Mouse (Mus musculus): ENCODE results near the gene Sema3e.
A peak's percentile ranks its signal among the peaks of the same experiment; 100 is the strongest.

Gene Sema3e

DNA sequence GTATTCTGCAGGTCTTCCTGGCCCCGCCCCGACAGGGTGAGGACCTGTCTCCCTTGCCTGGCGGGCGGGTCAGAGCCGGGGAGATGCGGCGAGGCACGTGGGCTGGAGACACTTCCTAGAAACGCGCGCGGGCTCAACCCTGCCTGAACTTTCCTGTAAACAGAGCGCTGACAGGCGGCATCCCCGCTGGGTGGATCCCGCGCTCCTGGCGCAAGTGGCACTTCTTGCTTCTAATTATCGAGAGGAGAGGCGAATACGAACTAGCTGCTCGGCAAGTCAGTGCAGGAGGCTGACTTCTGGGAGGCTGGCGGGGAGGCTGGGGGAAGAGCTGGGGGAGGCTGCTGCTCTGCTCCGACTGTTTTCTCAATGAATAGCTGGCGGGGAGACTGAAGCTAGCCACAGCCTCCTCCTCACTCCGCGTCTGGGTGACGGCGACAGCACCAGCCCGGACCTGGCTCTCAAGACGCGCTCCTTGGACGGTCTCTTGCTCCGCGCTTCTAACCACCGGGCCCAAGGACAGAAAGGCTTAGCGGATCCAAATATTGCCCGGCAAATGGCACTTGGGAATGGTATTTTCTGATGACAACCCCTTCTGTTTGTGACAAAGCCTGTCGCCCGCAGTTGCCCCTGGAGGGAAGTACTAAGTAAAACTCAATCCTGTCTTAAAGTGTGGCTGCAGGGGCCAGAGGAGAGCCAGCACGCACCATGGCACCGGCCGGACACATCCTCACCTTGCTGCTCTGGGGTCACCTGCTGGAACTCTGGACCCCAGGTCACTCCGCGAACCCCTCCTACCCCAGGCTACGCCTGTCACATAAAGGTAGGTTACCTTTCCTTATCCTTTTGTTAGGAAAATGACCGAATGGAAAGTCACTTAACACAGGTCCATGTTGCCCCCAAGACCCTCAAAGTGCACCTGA is at the start of gene Sema3e:
TSS of gene Sema3e (plus strand) at position 72 of the 920 bp plus-strand sequence.
- peak; percentile 44 to 45 for DNase-seq (ENCODE audit: low spot score in 2 of 2)

DNA sequence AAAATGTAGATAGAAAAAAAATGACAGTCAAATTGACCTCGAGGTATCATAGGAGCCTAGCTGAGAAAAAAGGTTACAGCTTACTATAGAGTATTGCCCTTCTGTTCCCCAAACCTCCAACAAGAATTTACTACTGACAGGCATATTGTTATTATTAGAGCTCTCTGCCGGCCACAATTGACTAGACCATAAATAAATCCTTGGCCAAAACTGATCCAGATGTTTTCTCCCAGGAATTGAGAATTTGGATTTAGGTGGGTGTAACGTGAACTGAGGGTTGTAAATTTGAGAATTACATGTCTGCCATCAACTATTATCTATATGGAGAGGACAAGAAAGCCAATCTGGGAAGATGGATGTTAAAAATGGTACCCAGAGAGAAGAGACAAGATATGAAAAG is 47.5 kb upstream of the Sema3e start:
- DNase-seq (ENCODE audit: low spot score in 2 of 2), result no peak

DNA sequence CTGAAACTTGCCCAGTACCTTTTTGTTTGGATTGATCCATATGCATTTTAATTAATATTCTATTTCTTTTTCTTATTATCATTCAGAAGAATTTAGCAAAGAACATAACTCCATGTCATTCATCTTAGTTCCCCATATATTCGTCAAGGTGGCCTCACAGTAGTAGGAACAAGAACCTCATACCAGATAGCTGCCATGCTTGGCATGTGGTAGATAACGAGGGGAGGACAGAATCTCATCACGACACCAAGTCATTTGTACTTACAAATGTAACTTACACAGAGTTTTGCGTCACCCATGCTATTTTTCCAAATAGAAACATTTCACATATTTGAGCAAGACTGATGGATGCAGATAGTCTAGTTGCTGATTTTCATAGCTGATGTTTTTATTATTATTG is 45.9 kb upstream of the Sema3e start:
- no peak for DNase-seq (ENCODE audit: low spot score in 2 of 2)

DNA sequence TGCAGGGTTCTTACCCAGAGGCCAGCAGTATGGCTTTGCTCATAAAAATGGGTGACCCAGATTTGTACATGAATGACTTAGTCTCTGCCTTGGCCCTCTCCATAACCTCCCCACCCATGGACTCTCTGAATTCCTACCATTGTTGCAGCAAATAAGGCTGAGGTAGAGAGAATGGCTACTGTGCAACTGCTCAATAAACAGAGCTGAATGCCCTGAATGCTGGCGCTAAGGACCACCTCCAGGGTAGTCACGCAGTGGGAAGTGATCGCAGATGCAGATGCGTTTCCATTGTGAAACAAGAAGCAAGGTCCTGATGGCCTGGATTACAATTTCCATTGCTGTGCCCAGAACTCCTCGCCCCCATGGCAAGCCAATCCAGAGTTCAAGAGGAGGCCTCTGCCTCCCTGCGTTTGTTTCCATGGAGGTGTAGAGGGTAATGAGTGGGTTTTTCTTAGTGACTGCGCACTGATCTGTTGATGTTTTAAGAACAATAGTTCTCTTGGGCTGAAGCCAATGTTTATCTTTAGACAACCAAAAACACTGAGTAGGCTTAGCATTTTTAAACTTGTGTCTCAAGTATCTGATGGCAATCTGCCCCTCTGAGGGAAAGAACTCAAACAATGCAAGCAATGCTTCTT is 42.5 kb upstream of the Sema3e start:
- no peak for DNase-seq (ENCODE audit: low spot score in 2 of 2)

DNA sequence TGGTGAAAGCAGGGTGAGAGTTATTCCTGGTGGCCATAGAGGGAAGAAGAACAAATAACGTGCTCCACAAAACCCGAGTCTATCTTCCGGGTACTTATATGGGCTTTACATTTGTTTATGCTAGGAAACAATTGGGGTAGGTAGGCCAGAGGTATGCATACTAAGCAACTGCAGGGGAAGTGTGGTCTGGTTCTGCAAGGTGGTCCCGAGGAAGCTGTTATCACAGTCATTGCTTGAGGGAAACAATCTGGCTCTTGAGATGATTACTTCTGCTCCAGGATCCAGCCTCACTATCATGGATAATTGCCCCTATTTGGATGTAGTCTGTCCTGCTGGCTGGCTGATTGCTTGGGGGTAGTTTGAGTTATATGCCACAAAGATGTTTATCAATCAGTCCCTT is 41.5 kb upstream of the Sema3e start:
- no peak for DNase-seq (ENCODE audit: low spot score in 2 of 2)

DNA sequence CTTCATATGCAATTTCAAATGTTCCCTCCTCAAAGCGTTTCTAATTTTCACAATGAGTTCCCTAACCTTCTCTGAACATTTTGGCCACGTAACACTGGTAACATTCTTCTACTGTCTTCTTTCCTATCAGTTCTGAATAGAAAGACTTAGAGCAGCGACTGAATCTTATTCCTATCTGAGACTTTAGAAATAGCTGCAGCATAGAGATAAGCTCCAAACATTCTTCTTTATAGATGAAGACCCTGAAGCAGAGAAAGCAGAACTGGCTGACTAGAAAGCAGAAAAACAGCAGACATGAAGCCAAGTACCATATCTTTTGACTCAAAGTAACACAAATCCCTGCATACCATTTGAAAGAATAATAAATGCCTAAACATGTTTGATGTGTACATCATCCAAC is 39.4 kb upstream of the Sema3e start:
- DNase-seq (ENCODE audit: low spot score in 2 of 2), result no peak

DNA sequence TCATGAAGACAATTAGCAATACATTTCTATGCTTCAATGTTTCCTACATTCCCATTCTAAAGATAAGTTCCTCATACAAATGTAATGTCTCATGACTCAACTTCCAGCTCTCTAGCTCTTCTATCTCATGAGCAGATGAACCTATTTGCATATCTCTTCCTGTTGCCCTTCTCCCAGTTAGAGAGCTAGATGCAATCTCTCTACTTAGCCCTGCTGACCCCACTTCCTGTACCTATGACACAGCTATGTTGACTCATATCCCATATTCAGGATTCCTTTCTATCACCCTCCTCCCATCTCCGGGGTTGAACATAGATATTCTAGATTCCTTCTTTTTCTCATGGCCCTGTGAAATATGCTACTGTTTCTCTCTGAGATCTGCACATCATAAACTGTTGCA is 38.0 kb upstream of the Sema3e start:
- no peak for DNase-seq (ENCODE audit: low spot score in 2 of 2)

DNA sequence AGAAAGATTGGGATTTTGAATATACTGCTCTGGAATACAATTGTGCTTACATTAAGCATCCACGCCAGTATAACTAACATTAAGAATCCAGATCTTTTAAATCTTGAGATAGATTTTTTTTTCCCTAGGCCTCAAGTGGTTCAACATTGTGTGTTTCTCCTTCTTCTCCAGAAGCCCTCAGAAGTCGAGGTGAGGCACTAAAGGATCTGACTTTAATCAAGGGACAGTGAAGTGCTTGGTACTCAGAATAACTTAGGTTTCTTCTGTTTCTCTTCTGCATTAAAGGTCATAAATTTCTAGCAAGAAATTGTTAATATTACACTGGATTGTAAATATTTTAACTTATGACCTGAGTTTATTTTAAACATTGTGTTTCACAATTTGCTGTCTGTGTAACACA is 37.1 kb upstream of the Sema3e start:
- DNase-seq (ENCODE audit: low spot score in 2 of 2), result no peak

DNA sequence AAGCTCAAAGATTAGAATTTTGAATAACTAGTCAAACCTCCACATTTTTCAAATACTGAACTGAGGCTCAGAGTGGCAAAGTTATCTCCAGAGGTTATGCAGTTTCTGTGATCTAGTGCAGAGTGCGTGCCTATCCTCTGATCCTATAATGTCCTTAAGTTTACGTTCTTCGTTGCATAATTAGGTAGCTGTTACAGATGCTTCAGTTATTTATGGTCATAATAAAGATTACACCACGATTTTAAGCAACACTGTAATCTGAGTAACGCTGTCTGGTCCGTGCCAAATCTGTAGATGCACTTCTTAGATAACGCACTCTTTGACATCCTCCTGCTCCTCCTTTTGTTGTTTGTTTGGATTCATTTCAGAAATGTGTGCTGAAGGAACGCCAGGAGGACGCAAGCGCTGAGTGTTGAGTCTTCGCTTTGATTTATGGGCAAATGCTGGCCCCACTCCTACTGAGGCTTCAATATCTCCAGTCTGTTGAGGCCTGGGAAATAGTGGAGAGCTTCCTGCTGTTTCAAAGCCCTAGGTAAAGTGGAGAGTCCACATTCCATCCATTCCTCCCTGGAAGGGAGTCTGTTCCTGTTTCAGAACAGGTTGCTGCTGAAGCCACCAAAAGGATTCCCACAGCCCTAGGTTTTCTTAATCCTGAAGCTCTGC is 32.2 kb upstream of the Sema3e start:
- no peak for DNase-seq (ENCODE audit: low spot score in 2 of 2)

DNA sequence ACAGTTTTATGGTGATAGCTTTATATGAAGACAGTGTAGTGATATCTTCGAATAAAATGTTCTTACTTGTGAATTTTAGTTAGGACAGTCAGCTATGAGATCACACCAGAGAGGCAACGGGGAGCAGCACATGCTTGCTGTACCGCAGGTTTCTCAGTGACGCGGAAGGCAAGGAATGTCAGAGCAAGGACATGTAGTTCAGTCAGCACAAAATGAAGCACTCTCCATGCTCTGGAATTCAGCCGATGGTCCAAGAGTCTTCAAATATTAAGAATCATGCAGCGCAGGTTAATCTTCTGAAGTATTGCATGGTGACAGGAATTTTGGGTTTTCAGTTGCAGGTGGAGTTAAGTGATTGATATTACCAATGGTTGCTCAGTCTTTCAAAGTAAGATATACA is 3.3 kb downstream of the Sema3e start:
- DNase-seq (ENCODE audit: low spot score in 2 of 2), result no peak

DNA sequence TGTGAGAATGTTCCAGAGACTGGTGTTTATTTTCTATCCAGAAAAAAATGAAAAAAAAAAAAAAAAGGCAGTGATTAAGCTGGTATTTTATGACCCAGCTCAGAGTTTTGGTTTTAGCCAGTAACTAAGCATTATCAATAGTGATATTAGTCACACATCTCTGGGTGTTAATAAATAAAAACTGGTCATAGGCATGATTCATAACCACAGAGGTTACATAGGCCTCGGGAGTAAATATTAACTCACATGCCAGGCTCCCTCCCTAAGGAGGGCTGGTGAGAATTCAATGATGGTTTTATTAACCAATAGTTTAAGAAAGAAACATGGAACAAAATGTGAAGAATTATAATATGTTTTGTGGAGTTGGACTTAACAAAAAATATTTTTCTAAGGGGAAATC is 5.7 kb downstream of the Sema3e start:
- no peak for DNase-seq (ENCODE audit: low spot score in 2 of 2)

DNA sequence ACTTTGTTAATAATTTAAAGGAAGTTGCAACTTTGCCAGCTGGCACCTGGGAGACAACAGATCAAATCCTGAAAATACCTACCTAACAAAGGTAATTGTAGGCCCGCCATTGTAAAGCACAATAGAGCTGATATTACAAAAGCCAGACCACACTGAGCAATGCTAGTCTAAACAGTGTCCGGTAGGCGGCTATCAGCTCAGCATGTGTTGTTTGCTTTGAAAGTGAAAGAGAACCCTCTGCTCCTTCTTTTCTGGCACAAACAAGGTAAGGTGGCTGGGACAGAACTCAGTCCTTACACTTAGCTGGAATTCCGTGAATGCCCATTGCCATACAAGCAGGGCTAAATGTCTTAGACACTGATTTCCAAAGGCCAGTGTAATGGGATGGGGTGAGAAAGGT is 7.0 kb downstream of the Sema3e start:
- DNase-seq (ENCODE audit: low spot score in 2 of 2), result no peak

DNA sequence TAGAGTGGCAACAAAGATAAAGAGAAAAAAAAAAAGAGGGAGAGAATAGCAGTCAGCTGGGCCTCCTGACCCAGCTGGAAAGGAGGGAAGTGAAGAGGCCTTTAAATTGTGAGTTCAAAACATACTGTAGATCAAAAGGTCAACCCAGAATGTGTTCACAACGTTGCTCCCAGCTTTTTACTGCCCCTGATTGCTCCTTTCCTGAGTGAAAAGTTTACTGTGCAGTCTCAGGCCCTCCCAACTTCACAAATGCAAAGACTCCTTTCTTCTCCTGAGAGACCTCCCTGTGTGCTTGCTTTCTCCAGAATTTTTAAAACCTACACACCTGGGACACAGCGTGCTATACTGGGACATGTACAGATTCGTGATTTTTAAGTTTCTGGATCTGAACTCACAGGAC is 8.2 kb downstream of the Sema3e start:
- DNase-seq (ENCODE audit: low spot score in 2 of 2), result no peak

DNA sequence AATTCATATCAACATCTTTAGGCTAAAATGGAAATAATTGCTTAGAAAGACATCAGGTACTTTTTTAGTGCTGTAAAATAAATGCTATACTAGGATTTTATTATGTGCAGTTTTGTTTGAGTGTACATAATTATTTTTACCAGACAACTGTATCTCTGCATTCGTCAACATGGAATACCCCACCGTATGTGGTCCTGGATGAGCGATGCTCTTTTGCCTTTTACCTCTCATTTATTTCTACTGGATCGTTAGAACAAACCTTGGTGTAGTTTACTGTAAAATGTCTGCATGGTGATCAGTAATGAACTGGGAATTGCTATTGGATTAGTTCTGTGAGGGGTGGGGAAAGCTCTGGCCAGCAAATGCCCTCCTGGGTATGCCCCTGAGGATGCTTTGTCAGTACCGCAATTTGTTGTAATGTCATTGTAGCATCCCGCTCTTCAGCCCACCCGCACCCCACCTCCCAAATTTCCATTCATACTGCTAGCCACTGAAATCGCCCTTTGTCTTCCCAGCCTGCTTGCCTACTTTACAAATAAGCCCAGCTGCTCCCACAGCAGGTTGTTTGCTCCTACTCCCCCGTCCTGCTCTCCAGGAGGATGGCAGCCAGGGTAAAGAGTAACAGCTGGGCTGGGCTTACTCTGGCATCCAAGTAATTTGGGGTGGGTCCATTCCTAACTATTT is 13.9 kb downstream of the Sema3e start:
- no peak for DNase-seq (ENCODE audit: low spot score in 2 of 2)

DNA sequence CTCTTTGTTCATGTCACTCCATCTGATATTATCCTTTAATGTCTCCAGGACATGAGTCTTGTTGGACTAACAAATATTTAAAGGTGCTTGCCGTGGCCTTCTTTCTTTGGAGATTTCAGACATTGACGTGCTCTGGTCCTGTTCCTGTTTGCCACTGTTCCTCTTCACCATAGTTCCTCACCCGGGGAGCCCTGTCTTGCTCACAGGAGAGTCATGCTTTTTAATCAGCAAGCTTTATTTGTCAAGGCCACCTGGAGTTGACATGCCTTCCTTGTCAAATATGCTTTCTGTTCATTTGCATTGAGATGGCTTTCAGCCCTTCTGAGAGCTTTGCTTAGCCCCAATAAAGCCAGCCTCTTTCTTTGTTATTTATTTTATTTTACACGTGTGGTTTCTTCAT is 15.1 kb downstream of the Sema3e start:
- no peak for DNase-seq (ENCODE audit: low spot score in 2 of 2)

DNA sequence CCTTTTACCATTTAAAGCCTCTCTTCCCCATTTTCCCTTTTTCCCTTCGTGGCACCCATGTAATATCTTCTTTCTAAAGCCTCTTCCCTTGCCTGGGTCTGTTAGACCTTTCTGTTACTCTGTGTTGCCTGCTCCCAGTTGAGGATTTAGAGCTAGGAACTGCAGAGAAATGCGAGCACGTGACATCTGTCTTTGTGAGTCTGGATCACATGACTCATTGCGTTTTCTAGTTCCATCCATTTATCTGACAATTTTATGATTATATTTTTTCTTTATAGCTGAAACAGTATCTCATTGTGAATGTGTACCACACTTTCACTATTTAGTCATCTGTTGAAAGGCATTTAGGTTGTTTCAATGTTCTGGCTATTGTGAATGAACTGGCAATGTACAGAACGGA is 18.0 kb downstream of the Sema3e start:
- no peak for DNase-seq (ENCODE audit: low spot score in 2 of 2)

DNA sequence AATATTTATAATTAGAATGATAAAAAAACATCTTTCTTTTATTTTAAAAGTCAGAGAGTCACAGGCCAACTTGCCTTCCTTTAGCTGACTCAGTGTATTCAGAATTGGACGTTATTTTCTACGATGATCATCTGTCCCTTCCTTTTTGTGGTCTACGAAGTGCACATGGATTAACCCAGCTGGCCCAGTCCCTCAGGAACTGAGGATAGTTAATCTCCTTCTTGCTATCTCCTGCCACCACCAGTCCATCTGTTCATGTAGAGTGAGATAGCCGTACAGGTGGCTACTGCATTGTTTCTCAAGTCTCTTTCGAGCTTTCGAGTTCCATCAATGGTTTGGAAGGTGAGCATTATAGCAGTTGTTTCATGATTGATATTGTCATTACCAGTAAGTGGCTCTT is 18.9 kb downstream of the Sema3e start:
- no peak for DNase-seq (ENCODE audit: low spot score in 2 of 2)

DNA sequence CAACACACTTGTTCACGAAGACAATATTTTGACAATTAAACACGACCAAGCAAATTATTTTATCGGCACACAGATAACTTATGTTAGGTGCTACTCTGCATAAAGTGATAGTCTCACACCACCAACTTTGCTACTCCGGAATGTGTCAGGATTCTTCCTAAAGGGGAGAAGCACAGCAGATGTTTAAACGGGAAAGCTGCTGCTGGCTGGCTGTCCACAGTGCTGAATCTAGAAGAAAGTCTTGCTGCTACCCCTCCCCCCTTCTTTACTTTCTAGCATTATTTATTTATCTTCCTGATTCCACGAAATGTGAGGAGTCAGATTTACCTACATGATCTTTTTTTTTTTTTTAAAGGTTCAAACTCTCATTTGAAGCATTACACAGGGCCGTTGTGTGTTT is 23.6 kb downstream of the Sema3e start:
- DNase-seq (ENCODE audit: low spot score in 2 of 2), result no peak

DNA sequence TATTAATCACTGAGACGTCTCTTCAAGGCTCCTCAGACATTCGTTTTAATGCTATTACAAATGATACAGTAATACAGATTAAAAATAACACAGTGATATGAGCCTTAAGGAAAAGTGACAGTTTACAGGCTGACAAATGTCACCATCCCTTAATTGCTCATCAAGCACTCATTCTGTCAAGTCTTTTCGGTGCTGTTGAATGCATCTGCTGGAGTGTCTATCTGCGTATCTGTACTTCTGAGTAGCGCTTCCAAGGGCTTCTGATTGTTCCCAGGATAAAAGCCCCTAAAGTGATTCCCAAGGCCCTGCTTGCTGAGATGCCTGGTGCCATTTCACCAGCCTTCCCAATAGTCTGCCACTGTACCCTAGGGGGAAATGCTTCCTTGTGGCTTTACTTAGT is 29.4 kb downstream of the Sema3e start:
- no peak for DNase-seq (ENCODE audit: low spot score in 2 of 2)

DNA sequence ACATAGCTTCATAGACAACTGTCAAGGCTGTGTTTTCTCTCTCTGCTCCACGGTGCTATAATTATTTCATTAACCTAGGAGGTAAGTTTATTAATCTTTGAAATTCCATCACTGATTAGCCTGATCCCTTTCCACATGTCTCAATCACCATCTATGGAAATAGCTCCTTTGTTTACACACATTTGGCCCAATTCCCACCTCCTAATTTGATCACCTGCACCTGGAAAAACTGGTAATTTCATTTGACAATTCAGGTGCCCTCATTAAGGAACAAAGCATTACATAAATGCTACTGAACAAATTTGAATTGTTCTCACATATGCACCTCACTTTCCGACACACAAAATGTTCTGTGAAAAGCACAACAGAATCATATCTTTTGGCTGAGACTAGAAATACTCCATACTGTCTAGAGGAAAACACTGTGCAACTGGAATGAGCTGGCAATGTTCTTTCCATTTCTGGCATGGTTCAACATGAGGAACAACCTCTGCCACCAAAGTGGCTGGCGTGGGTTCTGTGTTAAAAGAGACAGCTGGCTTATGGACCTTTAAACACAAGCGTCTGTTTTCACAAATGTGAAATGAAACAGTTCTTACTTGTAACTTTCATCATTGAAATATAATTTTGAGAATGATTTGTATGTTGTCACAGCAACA is 34.9 kb downstream of the Sema3e start:
- DNase-seq (ENCODE audit: low spot score in 2 of 2), result peak in 1 of 2 experiments; percentile 4

DNA sequence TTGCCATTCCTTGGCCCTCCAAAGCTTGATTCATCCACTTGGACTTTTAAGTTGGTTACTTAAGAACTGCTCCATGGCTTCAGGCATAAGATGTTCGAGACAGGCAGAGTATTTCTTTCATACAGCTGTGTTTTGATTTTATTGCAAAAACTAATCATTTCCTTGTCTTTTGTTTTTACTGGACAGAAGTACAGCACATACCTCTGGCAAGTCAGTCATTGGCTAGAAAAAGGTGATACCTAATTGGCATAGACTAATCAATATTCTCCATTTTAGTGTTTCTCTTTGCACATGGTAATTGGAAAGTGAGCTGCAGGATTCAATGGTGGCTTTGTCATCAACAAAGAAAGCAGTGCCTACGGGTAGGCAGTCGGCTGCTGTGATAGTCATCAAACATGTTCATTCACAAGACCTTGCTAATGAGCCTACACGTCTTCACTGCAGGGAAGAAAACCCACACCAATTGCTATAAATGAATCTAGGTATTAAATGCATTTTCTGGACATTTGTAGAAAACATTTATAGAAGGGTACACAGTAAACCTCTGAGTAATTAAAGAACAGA is 37.9 kb downstream of the Sema3e start:
- no peak for DNase-seq (ENCODE audit: low spot score in 2 of 2)
